8 mouse cellular contexts compared by ENCODE assay signal in the genomic region with DNA sequence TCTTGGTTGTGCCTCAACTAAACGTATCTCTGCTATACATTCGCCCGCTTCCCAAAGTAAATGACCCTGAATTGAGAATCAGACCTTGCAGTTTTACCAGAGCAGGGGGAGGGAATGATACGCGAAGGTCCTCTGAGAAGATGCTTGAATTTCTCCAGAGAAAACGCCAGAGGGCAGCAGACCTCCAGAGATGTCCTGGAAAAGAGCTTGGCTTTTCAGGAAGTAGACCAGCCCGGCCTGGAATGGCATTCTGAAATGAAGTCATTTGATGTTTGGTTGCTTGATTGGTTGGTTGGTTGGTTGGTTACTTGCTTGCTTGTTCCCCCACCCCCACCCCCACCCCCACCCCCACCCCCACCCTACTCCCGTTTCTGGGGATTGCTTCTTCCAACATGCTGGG. TPM values are rescaled to one million over a fixed set of nuclear protein-coding genes. Genes with fewer than 3 reads are reported as not detected.
DNase-seq lines count a peak whose midpoint lies in the region; ATAC-seq lines count a peak whose summit lies in the region.

No protein-coding gene starts in this region.

- DNase-seq in kidney, adult 8-10 months: peak; percentile 23 to 30
- no peak for DNase-seq in kidney, adult 11 months
- DNase-seq in 416B (ENCODE audit: low read depth) (peak; percentile 92), MN1 (ENCODE audit: low spot score) (peak; percentile 77)
- peak; percentile 77 for DNase-seq in embryo, embryonic 10 days (ENCODE audit: low spot score)
- peak; percentile 45 for DNase-seq in kidney, adult 9 months
- DNase-seq in mesoderm, embryonic 11.5 days (ENCODE audit: low read depth, low spot score): peak; percentile 69

- no peak for ATAC-seq in erythroblast, adult 5-6 weeks (replicated peaks; ENCODE audit: low FRiP score, poor library complexity, severe bottlenecking)

RNA-seq across cellular contexts. Expression of gene Il12a, which starts 17.8 kb away (rescaled TPM):
- total RNA-seq in erythroblast, adult 5-6 weeks (2015; ENCODE audit: low replicate concordance): 1.0 and 1.2 TPM in 2 replicates
- total RNA-seq in erythroblast, adult 5-6 weeks (2017; ENCODE audit: low replicate concordance): 1.7 and 8.4 TPM in 2 replicates
